ENCODE assay signal across 8 mouse cellular contexts in genomic region chr2:73273249-73274118, GRCm38 (mm10). TPM values are rescaled to one million over a fixed set of nuclear protein-coding genes. Genes with fewer than 3 reads are reported as not detected.
DNase-seq lines count a peak whose midpoint lies in the region; ATAC-seq and TF ChIP-seq lines count a peak whose summit lies in the region.

No protein-coding gene starts in this region.

- no peak for TF ChIP-seq CTCF in layer of hippocampus, adult 2 months (conservative IDR thresholded peaks at IDR 0.05)
- no peak for TF ChIP-seq CTCF in brain, embryonic 14.5 days (IDR thresholded peaks at IDR 0.05; ENCODE audit: borderline replicate concordance, extremely low read depth, insufficient read depth, insufficient read length)
- TF ChIP-seq CTCF in olfactory bulb, adult 2 months (IDR thresholded peaks at IDR 0.05; ENCODE audit: insufficient read depth, low read depth, low read length): no peak

- H3K27ac ChIP-seq in layer of hippocampus, adult 2 months: no peak overlapping the region; the same call in 1 of the 2 replicates
- no peak overlapping the region for H3K27ac ChIP-seq in heart, embryonic 14.5 days (replicated peaks in 1 of 2; ENCODE audit: control insufficient read depth in 1 of 2, insufficient read depth in 1 of 2, low read depth in 2 of 2, low read length in 2 of 2)
- H3K27ac ChIP-seq in limb, embryonic 15.5 days: 0 out of 2 replicates have a peak overlapping the region, but pooled peaks have one; percentile 27
- H3K27ac ChIP-seq in olfactory bulb, adult 2 months (ENCODE audit: insufficient read depth, low read depth, low read length): peak overlapping the region; percentile 98

- no peak for DNase-seq in layer of hippocampus, adult 2 months (ENCODE audit: low spot score in 2 of 2)
- no peak for DNase-seq in layer of hippocampus, adult 18-20 months (ENCODE audit: low spot score in 2 of 2)
- DNase-seq in brain, embryonic 14.5 days (ENCODE audit: low read depth): peak; percentile 68
- no peak for DNase-seq in layer of hippocampus, adult 9-10 months (ENCODE audit: low spot score)
- no peak for DNase-seq in adrenal gland, postnatal 25 days

- ATAC-seq in heart, embryonic 14.5 days (ENCODE audit: insufficient number of reproducible peaks, insufficient read depth, low FRiP score, low read depth): 0 out of 2 replicates have a peak, but pooled peaks have one; percentile 24
- ATAC-seq in limb, embryonic 15.5 days (ENCODE audit: insufficient number of reproducible peaks, low FRiP score, low TSS enrichment, low read depth): no peak

- WGBS in heart, embryonic 14.5 days: under 1% methylated on average over 99 of the region's 110 CpGs
- WGBS in limb, embryonic 15.5 days: under 1% methylated on average over 103 of the region's 110 CpGs
- WGBS in olfactory bulb, adult 2 months: under 1% methylated on average over 110 of the region's 110 CpGs

- peaks cover 8 to 43% of the 10 kb centered on the region in 2 experiments; a peak in 3 of 4 replicates for H3K4me1 ChIP-seq in heart, embryonic 14.5 days (ENCODE audit: control insufficient read depth in 2 of 2, insufficient read depth in 2 of 2, low read length in 2 of 2)
- H3K4me1 ChIP-seq in limb, embryonic 15.5 days: peaks cover 58% of the 10 kb centered on the region
- peaks cover 3% of the 10 kb centered on the region; the same call in 1 of the 2 replicates for H3K4me1 ChIP-seq in olfactory bulb, adult 2 months (ENCODE audit: control insufficient read depth, insufficient read depth, low read length)

- H3K4me3 ChIP-seq in layer of hippocampus, adult 2 months: peak overlapping the region; percentile 25
- peak overlapping the region; percentile 39 to 48 for H3K4me3 ChIP-seq in heart, embryonic 14.5 days (ENCODE audit: control insufficient read depth in 1 of 2, insufficient read depth in 1 of 2, low read depth in 1 of 2, low read length in 2 of 2)
- peak overlapping the region; percentile 47 for H3K4me3 ChIP-seq in limb, embryonic 15.5 days
- peak overlapping the region; percentile 98 for H3K4me3 ChIP-seq in olfactory bulb, adult 2 months (ENCODE audit: insufficient read depth, low read depth, low read length)

- no peak overlapping the region for H3K9ac ChIP-seq in heart, embryonic 14.5 days (ENCODE audit: low read length)
- peak overlapping the region; percentile 21 for H3K9ac ChIP-seq in limb, embryonic 15.5 days

- no peaks in the 10 kb centered on the region for H3K9me3 ChIP-seq in heart, embryonic 14.5 days (ENCODE audit: control insufficient read depth, low read length)
- H3K9me3 ChIP-seq in limb, embryonic 15.5 days: no peaks in the 10 kb centered on the region

- no peaks in the 10 kb centered on the region for H3K36me3 ChIP-seq in heart, embryonic 14.5 days (ENCODE audit: control insufficient read depth, insufficient read depth, low read length)
- no peaks in the 10 kb centered on the region for H3K36me3 ChIP-seq in limb, embryonic 15.5 days

- H3K4me2 ChIP-seq in heart, embryonic 14.5 days (ENCODE audit: low read length): peak overlapping the region; percentile 79
- peak overlapping the region; percentile 81 for H3K4me2 ChIP-seq in limb, embryonic 15.5 days

- peaks cover 65% of the 10 kb centered on the region for H3K27me3 ChIP-seq in heart, embryonic 14.5 days (ENCODE audit: control insufficient read depth, insufficient read depth, low read length)
- H3K27me3 ChIP-seq in limb, embryonic 15.5 days: peaks cover 83% of the 10 kb centered on the region

- TF ChIP-seq POLR2A in brain, embryonic 14.5 days (IDR thresholded peaks at IDR 0.05; ENCODE audit: borderline replicate concordance, extremely low read depth, insufficient read depth, insufficient read length, poor library complexity, severe bottlenecking): no peak
- no peak for TF ChIP-seq POLR2A in olfactory bulb, adult 2 months (IDR thresholded peaks at IDR 0.05; ENCODE audit: insufficient read depth, low read depth, low read length)

RNA-seq across cellular contexts. Expression of gene Sp9, which starts 1.8 kb away (rescaled TPM):
- total RNA-seq in layer of hippocampus, adult 2 months (2021): 1 to 10 TPM; 3.8 to 4.3 TPM
- 1 to 10 TPM; 3.7 to 4.3 TPM for total RNA-seq in layer of hippocampus, adult 18-20 months (2021)
- 14.6 and 16.9 TPM in 2 replicates for polyA plus RNA-seq in brain, embryonic 14.5 days (2012; rRNA removed)
- polyA plus RNA-seq in heart, embryonic 14.5 days (2014; fragmentation: Nextera tagmentation; extraction: Ambion mirVana): not detected in 2 replicates
- polyA plus RNA-seq in limb, embryonic 15.5 days (2015; fragmentation: Nextera tagmentation; extraction: Ambion mirVana): 1.7 and 1.9 TPM in 2 replicates
- polyA plus RNA-seq in olfactory bulb, adult 2 months (2012; ENCODE audit: insufficient read depth, insufficient read length, low replicate concordance, missing spikeins): not detected in 2 replicates
- total RNA-seq in adrenal gland, postnatal 25 days (2021): not detected in 2 replicates

RNA-seq across cellular contexts. Expression of gene Scrn3, which starts 38.9 kb away (rescaled TPM):
- 10 to 100 TPM; 19.3 to 22.3 TPM for total RNA-seq in layer of hippocampus, adult 2 months (2021)
- 10 to 100 TPM; 22.6 to 22.9 TPM for total RNA-seq in layer of hippocampus, adult 18-20 months (2021)
- 6.4 and 6.8 TPM in 2 replicates for polyA plus RNA-seq in brain, embryonic 14.5 days (2012; rRNA removed)
- 13.7 and 14.3 TPM in 2 replicates for polyA plus RNA-seq in heart, embryonic 14.5 days (2014; fragmentation: Nextera tagmentation; extraction: Ambion mirVana)
- polyA plus RNA-seq in limb, embryonic 15.5 days (2015; fragmentation: Nextera tagmentation; extraction: Ambion mirVana): 13.9 and 14.2 TPM in 2 replicates
- polyA plus RNA-seq in olfactory bulb, adult 2 months (2012; ENCODE audit: insufficient read depth, insufficient read length, low replicate concordance, missing spikeins): not detected in 2 replicates
- 24.1 and 29.1 TPM in 2 replicates for total RNA-seq in adrenal gland, postnatal 25 days (2021)

RNA-seq across cellular contexts. Expression of gene Cir1, which starts 39.0 kb away (rescaled TPM):
- 10 to 100 TPM; 31.6 to 32.6 TPM for total RNA-seq in layer of hippocampus, adult 2 months (2021)
- total RNA-seq in layer of hippocampus, adult 18-20 months (2021): 10 to 100 TPM; 31.0 to 31.4 TPM
- polyA plus RNA-seq in brain, embryonic 14.5 days (2012; rRNA removed): 20.5 and 21.3 TPM in 2 replicates
- 15.4 and 19.0 TPM in 2 replicates for polyA plus RNA-seq in heart, embryonic 14.5 days (2014; fragmentation: Nextera tagmentation; extraction: Ambion mirVana)
- polyA plus RNA-seq in limb, embryonic 15.5 days (2015; fragmentation: Nextera tagmentation; extraction: Ambion mirVana): 23.0 and 26.8 TPM in 2 replicates
- polyA plus RNA-seq in olfactory bulb, adult 2 months (2012; ENCODE audit: insufficient read depth, insufficient read length, low replicate concordance, missing spikeins): not detected in 2 replicates
- total RNA-seq in adrenal gland, postnatal 25 days (2021): 22.7 and 27.6 TPM in 2 replicates

RNA-seq across cellular contexts. Expression of gene Ola1, which starts 54.8 kb away (rescaled TPM):
- total RNA-seq in layer of hippocampus, adult 2 months (2021): 100 to 1,000 TPM; 119 to 123 TPM
- total RNA-seq in layer of hippocampus, adult 18-20 months (2021): 100 to 1,000 TPM; 109 to 112 TPM
- 36.7 and 43.9 TPM in 2 replicates for polyA plus RNA-seq in brain, embryonic 14.5 days (2012; rRNA removed)
- 62.7 and 67.6 TPM in 2 replicates for polyA plus RNA-seq in heart, embryonic 14.5 days (2014; fragmentation: Nextera tagmentation; extraction: Ambion mirVana)
- 94.3 and 97.5 TPM in 2 replicates for polyA plus RNA-seq in limb, embryonic 15.5 days (2015; fragmentation: Nextera tagmentation; extraction: Ambion mirVana)
- polyA plus RNA-seq in olfactory bulb, adult 2 months (2012; ENCODE audit: insufficient read depth, insufficient read length, low replicate concordance, missing spikeins): 370 TPM in 1 of 2 replicates, not detected in the other
- total RNA-seq in adrenal gland, postnatal 25 days (2021): 46.2 and 52.6 TPM in 2 replicates

Comparison
In these comparisons a context has a peak if more than half of its experiments do, and no peak if none do; other contexts are left out.
1. H3K27ac ChIP-seq: peak in limb, embryonic 15.5 days (single experiment) and olfactory bulb, adult 2 months (single experiment); none in layer of hippocampus, adult 2 months (single experiment) and heart, embryonic 14.5 days (0 of 2).
2. H3K4me3 ChIP-seq: peak in every context shown above with its lines; median percentile 98 in olfactory bulb, adult 2 months; 47 in limb, embryonic 15.5 days; 44 in heart, embryonic 14.5 days; 25 in layer of hippocampus, adult 2 months.